Mouse (Mus musculus): ENCODE data around the gene Ccdc13. TPM values are rescaled to one million over a fixed set of nuclear protein-coding genes. Genes with fewer than 3 reads are reported as not detected.

The Ccdc13 gene
- polyA plus RNA-seq, 1 experiment from 2014 or later = not detected

DNA sequence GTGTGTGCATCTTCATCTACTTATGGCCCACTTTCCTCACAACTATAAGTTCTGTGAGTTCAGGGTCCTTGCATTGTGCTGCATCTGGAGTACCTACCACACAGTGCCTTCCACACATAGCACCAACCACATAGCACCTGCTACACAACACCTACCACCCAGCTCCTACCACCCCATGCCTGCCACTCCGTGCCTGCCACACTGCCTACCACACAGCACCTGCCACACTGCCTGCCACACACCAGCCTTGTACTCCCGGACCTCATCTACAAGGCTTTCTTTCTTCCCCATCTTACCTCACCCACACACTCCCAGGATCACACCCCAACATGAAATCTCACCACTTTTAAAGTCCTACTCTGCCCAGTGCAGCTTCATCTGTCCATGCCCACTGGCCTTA is 52.9 kb downstream of the Ccdc13 start:
- Histone ChIP-seq H3K27me3 (ENCODE audit: insufficient read depth, low read length) (0 out of 2 replicates have a peak, but pooled peaks cover 2% of the 10 kb centered on the region), H3K4me2 (ENCODE audit: low read depth, low read length) (no peak overlapping the region), H3K9ac (replicated peaks) (no peak overlapping the region), H3K27ac (ENCODE audit: low read depth) (no peak overlapping the region), H3K4me1 (ENCODE audit: insufficient read depth) (no peaks in the 10 kb centered on the region), H3K4me3 (ENCODE audit: low read depth, low read length) (no peak overlapping the region), H3K9me3 (ENCODE audit: low read length) (no peaks in the 10 kb centered on the region), H3K36me3 (replicated peaks; ENCODE audit: insufficient read depth, low read length) (no peaks in the 10 kb centered on the region)
- DNase-seq (no peak), ATAC-seq (no peak)
- 68% methylated on average over 2 of the region's 2 CpGs for WGBS (ENCODE audit: insufficient replicate concordance)
- TF ChIP-seq EP300 (IDR thresholded peaks at IDR 0.05; ENCODE audit: low read depth) (no peak), CTCF (IDR thresholded peaks at IDR 0.05; ENCODE audit: low read depth) (no peak)

DNA sequence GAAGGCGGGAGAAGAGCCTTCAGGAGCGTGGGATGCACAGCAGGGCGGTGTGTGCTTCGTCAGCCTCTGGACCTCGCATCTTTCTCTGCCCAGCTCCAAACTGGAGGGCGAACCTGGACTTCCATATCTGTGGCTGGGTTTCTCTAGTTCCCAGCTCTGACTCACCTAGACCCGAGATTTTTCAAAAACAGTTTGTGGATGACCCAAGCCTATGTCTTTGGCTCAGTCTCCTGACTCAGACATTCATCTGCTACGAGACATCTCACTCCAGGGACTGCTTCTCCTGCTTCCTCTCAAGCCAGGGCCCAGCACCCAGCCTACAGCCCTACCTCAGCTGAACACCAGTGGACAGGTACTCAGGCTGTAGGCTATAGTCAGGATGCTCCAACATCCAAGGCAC is 54.0 kb downstream of the Ccdc13 start:
- ATAC-seq = no peak
- no peak for TF ChIP-seq EP300 (IDR thresholded peaks at IDR 0.05; ENCODE audit: low read depth)
- TF ChIP-seq CTCF (IDR thresholded peaks at IDR 0.05; ENCODE audit: low read depth) = no peak
- WGBS (ENCODE audit: insufficient replicate concordance) = 73% methylated on average over 8 of the region's 8 CpGs

DNA sequence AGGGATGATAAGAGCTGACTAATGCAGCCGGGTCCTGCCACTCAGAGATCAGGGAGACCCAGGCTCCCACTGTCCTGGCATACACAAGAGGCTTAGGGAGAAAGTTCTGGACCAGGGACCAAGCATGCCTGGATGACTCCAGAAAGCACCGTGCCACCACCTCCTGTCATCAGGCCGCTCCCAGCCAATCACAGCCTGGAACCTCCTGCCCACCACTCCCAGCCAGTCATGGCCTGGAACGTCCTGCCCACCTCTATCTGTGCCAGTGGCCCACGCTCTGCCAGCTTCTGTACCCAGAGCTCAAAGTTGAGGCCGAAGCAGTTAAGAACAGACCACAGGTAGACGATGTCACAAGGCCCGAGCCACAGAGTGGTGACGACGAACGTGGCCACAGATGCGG is 54.5 kb downstream of the Ccdc13 start:
- no peak overlapping the region for H3K4me2 ChIP-seq (ENCODE audit: low read depth, low read length)
- no peaks in the 10 kb centered on the region for H3K27me3 ChIP-seq (ENCODE audit: insufficient read depth, low read length)
- no peaks in the 10 kb centered on the region for H3K9me3 ChIP-seq (ENCODE audit: low read length)
- 73% methylated on average over 12 of the region's 12 CpGs for WGBS (ENCODE audit: insufficient replicate concordance)
- ATAC-seq (no peak), DNase-seq (no peak)
- H3K9ac ChIP-seq (replicated peaks) = no peak overlapping the region
- H3K4me3 ChIP-seq (ENCODE audit: low read depth, low read length) = no peak overlapping the region
- H3K4me1 ChIP-seq (ENCODE audit: insufficient read depth) = no peaks in the 10 kb centered on the region
- H3K36me3 ChIP-seq (replicated peaks; ENCODE audit: insufficient read depth, low read length) = no peaks in the 10 kb centered on the region
- TF ChIP-seq CTCF (IDR thresholded peaks at IDR 0.05; ENCODE audit: low read depth) (no peak), EP300 (IDR thresholded peaks at IDR 0.05; ENCODE audit: low read depth) (no peak)
- H3K27ac ChIP-seq (ENCODE audit: low read depth) = no peak overlapping the region

More for the DNA sequence above, 54.0 kb downstream of the Ccdc13 start:
- Histone ChIP-seq H3K4me3 (ENCODE audit: low read depth, low read length) (no peak overlapping the region), H3K27ac (ENCODE audit: low read depth) (no peak overlapping the region), H3K4me2 (ENCODE audit: low read depth, low read length) (no peak overlapping the region), H3K27me3 (ENCODE audit: insufficient read depth, low read length) (no peaks in the 10 kb centered on the region), H3K9me3 (ENCODE audit: low read length) (no peaks in the 10 kb centered on the region), H3K36me3 (replicated peaks; ENCODE audit: insufficient read depth, low read length) (no peaks in the 10 kb centered on the region), H3K9ac (replicated peaks) (no peak overlapping the region), H3K4me1 (ENCODE audit: insufficient read depth) (no peaks in the 10 kb centered on the region)
- no peak for DNase-seq

- no peak overlapping the region for H3K4me3 ChIP-seq (ENCODE audit: low read depth, low read length)
- H3K4me2 ChIP-seq (ENCODE audit: low read depth, low read length) = no peak overlapping the region
- TF ChIP-seq CTCF (IDR thresholded peaks at IDR 0.05; ENCODE audit: low read depth) (no peak), EP300 (IDR thresholded peaks at IDR 0.05; ENCODE audit: low read depth) (no peak)
- WGBS (ENCODE audit: insufficient replicate concordance) = 11% methylated on average over 54 of the region's 54 CpGs
- H3K27me3 ChIP-seq (ENCODE audit: insufficient read depth, low read length) = peaks cover 29% of the 10 kb centered on the region
- no peak overlapping the region for H3K27ac ChIP-seq (ENCODE audit: low read depth)
- H3K9me3 ChIP-seq (ENCODE audit: low read length) = no peaks in the 10 kb centered on the region
- no peak for ATAC-seq
- no peaks in the 10 kb centered on the region for H3K36me3 ChIP-seq (replicated peaks; ENCODE audit: insufficient read depth, low read length)
- no peak for DNase-seq
- no peak overlapping the region for H3K9ac ChIP-seq (replicated peaks)
- H3K4me1 ChIP-seq (ENCODE audit: insufficient read depth) = no peaks in the 10 kb centered on the region
Measured at GRCm38 (mm10) chr9:121778066-121778624, 61.1 kb downstream of the Ccdc13 start.

DNA sequence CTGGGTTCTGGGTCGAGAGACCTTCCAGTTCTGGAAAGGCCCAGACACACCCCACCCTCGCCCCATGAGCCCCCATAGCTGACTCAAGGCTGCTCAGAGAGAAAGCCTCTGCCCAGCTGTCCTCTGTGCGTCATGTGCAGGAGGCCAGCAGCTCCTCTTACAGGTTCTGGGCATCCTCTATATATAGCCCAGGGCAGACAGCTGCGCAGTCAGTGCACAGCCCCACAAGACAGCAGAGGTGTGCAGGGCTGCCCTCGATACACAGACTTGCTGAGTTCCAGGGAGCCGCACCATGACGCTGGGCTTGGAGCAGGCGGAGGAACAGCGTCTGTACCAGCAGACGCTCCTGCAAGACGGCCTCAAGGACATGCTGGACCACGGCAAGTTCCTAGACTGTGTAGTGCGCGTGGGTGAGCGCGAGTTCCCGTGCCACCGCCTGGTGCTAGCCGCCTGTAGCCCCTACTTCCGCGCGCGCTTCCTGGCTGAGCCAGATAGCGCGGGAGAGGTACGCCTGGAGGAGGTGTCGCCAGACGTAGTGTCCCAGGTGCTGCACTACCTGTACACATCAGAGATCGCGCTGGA is 61.7 kb downstream of the Ccdc13 start, which contains the start of gene Klhl40:
Gene Klhl40, plus strand, starts transcription at position 124 of the 582 bp plus-strand sequence.
- Histone ChIP-seq H3K9ac (replicated peaks) (no peak within 1 kb of the TSS), H3K27me3 (ENCODE audit: insufficient read depth, low read length) (peaks cover 29% of the 10 kb centered on the region), H3K4me1 (ENCODE audit: insufficient read depth) (no peaks in the 10 kb centered on the region), H3K4me2 (ENCODE audit: low read depth, low read length) (no peak within 1 kb of the TSS), H3K36me3 (replicated peaks; ENCODE audit: insufficient read depth, low read length) (no peaks in the 10 kb centered on the region), H3K27ac (ENCODE audit: low read depth) (no peak within 1 kb of the TSS), H3K9me3 (ENCODE audit: low read length) (no peaks in the 10 kb centered on the region), H3K4me3 (ENCODE audit: low read depth, low read length) (no peak within 1 kb of the TSS)
- 18% methylated on average over 30 of the region's 30 CpGs for WGBS (ENCODE audit: insufficient replicate concordance)
- ATAC-seq (no peak), DNase-seq (no peak)
- TF ChIP-seq CTCF (IDR thresholded peaks at IDR 0.05; ENCODE audit: low read depth) (no peak), EP300 (IDR thresholded peaks at IDR 0.05; ENCODE audit: low read depth) (no peak)

- Histone ChIP-seq H3K27ac (ENCODE audit: low read depth) (no peak overlapping the region), H3K36me3 (replicated peaks; ENCODE audit: insufficient read depth, low read length) (no peaks in the 10 kb centered on the region), H3K4me1 (ENCODE audit: insufficient read depth) (no peaks in the 10 kb centered on the region), H3K9me3 (ENCODE audit: low read length) (no peaks in the 10 kb centered on the region), H3K9ac (replicated peaks) (no peak overlapping the region), H3K4me2 (ENCODE audit: low read depth, low read length) (no peak overlapping the region), H3K27me3 (ENCODE audit: insufficient read depth, low read length) (peaks cover 29% of the 10 kb centered on the region), H3K4me3 (ENCODE audit: low read depth, low read length) (no peak overlapping the region)
- ATAC-seq (no peak), DNase-seq (no peak)
- TF ChIP-seq CTCF (IDR thresholded peaks at IDR 0.05; ENCODE audit: low read depth) (no peak), EP300 (IDR thresholded peaks at IDR 0.05; ENCODE audit: low read depth) (no peak)
- WGBS (ENCODE audit: insufficient replicate concordance) = 71% methylated on average over 7 of the region's 7 CpGs
Measured at GRCm38 (mm10) chr9:121776511-121776910, 62.8 kb downstream of the Ccdc13 start.
